Mouse (Mus musculus) embryonic facial prominence, embryonic 11.5 days (tissue): Measurements from ENCODE around the gene Snrnp70. TPM values are rescaled to one million over a fixed set of nuclear protein-coding genes. Genes with fewer than 3 reads are reported as not detected.

Source experiments
- ATAC-seq: fragments of 200-750 bp; cut with Nextera tagmentation; replicated peaks from 2 replicates; pipeline ENCODE4 v1.8.0; 2017; ENCODE audit warnings: low read depth; ENCODE audit not compliant: insufficient number of reproducible peaks, low FRiP score, low TSS enrichment
- DNase-seq: peaks from one replicate; pipeline ENCODE4 v3.0.0-alpha.2; 2015; ENCODE audit warnings: low spot score
- H3K27ac ChIP-seq: fragments of 300-500 bp; sonication (generic); replicated peaks from 2 replicates; pipeline ENCODE4 v1.5.1; 2014; ENCODE audit warnings: mild to moderate bottlenecking, low read depth, low read length, control low read depth
- H3K27me3 ChIP-seq: fragments of 300-500 bp; sonication (generic); 2 replicates; pipeline ENCODE4 v1.6.1; 2014; ENCODE audit warnings: mild to moderate bottlenecking, low read length, moderate library complexity, mixed read lengths; ENCODE audit not compliant: control insufficient read depth, insufficient read depth
- H3K36me3 ChIP-seq: fragments of 300-500 bp; sonication (generic); replicated peaks from 2 replicates; pipeline ENCODE4 v1.6.1; 2014; ENCODE audit warnings: low read depth, mild to moderate bottlenecking, low read length, moderate library complexity, mixed read lengths; ENCODE audit not compliant: control insufficient read depth, insufficient read depth
- H3K4me1 ChIP-seq: fragments of 300-500 bp; sonication (generic); 2 replicates; pipeline ENCODE4 v1.6.1; 2014; ENCODE audit warnings: low read length, mixed read lengths; ENCODE audit not compliant: control insufficient read depth, insufficient read depth
- H3K4me2 ChIP-seq: fragments of 300-500 bp; sonication (generic); 2 replicates; pipeline ENCODE4 v1.6.1; 2014; ENCODE audit warnings: low read depth, mild to moderate bottlenecking, control low read depth, low read length, moderate library complexity
- H3K4me3 ChIP-seq: fragments of 300-500 bp; sonication (generic); 2 replicates; pipeline ENCODE4 v1.5.1; 2014; ENCODE audit warnings: low read depth, low read length, control low read depth
- H3K9ac ChIP-seq: fragments of 300-500 bp; sonication (generic); replicated peaks from 2 replicates; pipeline ENCODE4 v1.6.1; 2014; ENCODE audit warnings: mild to moderate bottlenecking, control low read depth, low read length
- H3K9me3 ChIP-seq: fragments of 300-500 bp; sonication (generic); replicated peaks from 2 replicates; pipeline ENCODE4 v1.6.1; 2016; ENCODE audit warnings: mild to moderate bottlenecking, low read length, inconsistent platforms, mixed read lengths; ENCODE audit not compliant: control insufficient read depth
- WGBS: fragments of 180-500 bp; shearing (Covaris S2); extraction: QIAGEN DNeasy Blood & Tissue Kit; methylation state at CpG from one replicate; pipeline ENCODE4 v1.1.7; 2014; 5-methylcytosine and 5-hydroxymethylcytosine counted together
- polyA plus RNA-seq: library from polyadenylated mRNA; unstranded; fragments of >200 nt; fragmentation: Nextera tagmentation; extraction: Ambion mirVana; gene quantifications from 2 replicates; pipeline ENCODE4 v1.2.1, GENCODE M21; 2014

Snrnp70 gene
- polyA plus RNA-seq, 1 experiment from 2014 or later, result 75.0 TPM

- peak; percentile 86 for DNase-seq
- no peak overlapping the region for H3K4me3 ChIP-seq
- H3K9ac ChIP-seq, result no peak overlapping the region; the same call in 1 of the 2 replicates
- no peak overlapping the region for H3K27ac ChIP-seq
- H3K36me3 ChIP-seq, result no peaks in the 10 kb centered on the region
- no peak for ATAC-seq
- H3K9me3 ChIP-seq, result no peaks in the 10 kb centered on the region
- 6% methylated on average over 8 of the region's 8 CpGs for WGBS
- H3K4me2 ChIP-seq, result peak overlapping the region; percentile 95; the same call in 1 of the 2 replicates
- H3K4me1 ChIP-seq, result no peaks in the 10 kb centered on the region
- H3K27me3 ChIP-seq, result peaks cover 3% of the 10 kb centered on the region; the same call in 1 of the 2 replicates
Observed at GRCm38 (mm10) chr7:45341303-45341702, 54.2 kb downstream of the Snrnp70 start.

- Histone ChIP-seq H3K4me3 (peak overlapping the region; percentile 54), H3K4me1 (no peaks in the 10 kb centered on the region), H3K9ac (peak overlapping the region; percentile 18), H3K9me3 (no peaks in the 10 kb centered on the region), H3K36me3 (no peaks in the 10 kb centered on the region), H3K27me3 (peaks cover 3% of the 10 kb centered on the region; the same call in 1 of the 2 replicates), H3K27ac (no peak overlapping the region), H3K4me2 (peak overlapping the region; percentile 95)
- ATAC-seq (0 out of 2 replicates have a peak, but pooled peaks have one; percentile 2), DNase-seq (peak; percentile 84)
- WGBS, result under 1% methylated on average over 11 of the region's 11 CpGs
Observed at GRCm38 (mm10) chr7:45340669-45341068, 54.9 kb downstream of the Snrnp70 start.

- Histone ChIP-seq H3K4me3 (peak overlapping the region; percentile 54), H3K27me3 (peaks cover 3% of the 10 kb centered on the region; the same call in 1 of the 2 replicates), H3K36me3 (no peaks in the 10 kb centered on the region), H3K4me1 (no peaks in the 10 kb centered on the region), H3K4me2 (peak overlapping the region; percentile 95), H3K9me3 (no peaks in the 10 kb centered on the region), H3K27ac (no peak overlapping the region), H3K9ac (peak overlapping the region; percentile 76)
- under 1% methylated on average over 11 of the region's 11 CpGs for WGBS
- ATAC-seq (no peak), DNase-seq (no peak)
Observed at GRCm38 (mm10) chr7:45340066-45340442, 55.5 kb downstream of the Snrnp70 start.

GRCm38 (mm10) chr7:45339410-45340065 is 56.0 kb downstream of the Snrnp70 start:
- H3K36me3 ChIP-seq, result no peaks in the 10 kb centered on the region
- DNase-seq, result peak; percentile 86
- no peaks in the 10 kb centered on the region for H3K9me3 ChIP-seq
- peak; percentile 79 for ATAC-seq
- H3K9ac ChIP-seq, result peak overlapping the region; percentile 76
- H3K4me3 ChIP-seq, result peak overlapping the region; percentile 54
- H3K4me2 ChIP-seq, result peak overlapping the region; percentile 95
- no peak overlapping the region for H3K27ac ChIP-seq
- H3K27me3 ChIP-seq, result peaks cover 3% of the 10 kb centered on the region; the same call in 1 of the 2 replicates
- WGBS, result under 1% methylated on average over 37 of the region's 39 CpGs
- H3K4me1 ChIP-seq, result peaks cover under 1% of the 10 kb centered on the region; the same call in 1 of the 2 replicates

GRCm38 (mm10) chr7:45338161-45338911 is 57.2 kb downstream of the Snrnp70 start:
- 0 out of 2 replicates have a peak, but pooled peaks have one; percentile 2 for ATAC-seq
- H3K9ac ChIP-seq, result peak overlapping the region; percentile 76
- DNase-seq, result peak; percentile 65
- H3K9me3 ChIP-seq, result no peaks in the 10 kb centered on the region
- WGBS, result under 1% methylated on average over 14 of the region's 14 CpGs
- H3K27ac ChIP-seq, result no peak overlapping the region
- peaks cover 3% of the 10 kb centered on the region; the same call in 1 of the 2 replicates for H3K27me3 ChIP-seq
- peak overlapping the region; percentile 95 for H3K4me2 ChIP-seq
- peak overlapping the region; percentile 54 for H3K4me3 ChIP-seq
- peaks cover 2% of the 10 kb centered on the region; the same call in 1 of the 2 replicates for H3K4me1 ChIP-seq
- no peaks in the 10 kb centered on the region for H3K36me3 ChIP-seq

GRCm38 (mm10) chr7:45337469-45337868 is 58.1 kb downstream of the Snrnp70 start:
- H3K4me1 ChIP-seq, result peaks cover 2% of the 10 kb centered on the region
- no peak for ATAC-seq
- no peaks in the 10 kb centered on the region for H3K36me3 ChIP-seq

GRCm38 (mm10) chr7:45336319-45336718 is 59.2 kb downstream of the Snrnp70 start:
- 94% methylated on average over 4 of the region's 4 CpGs for WGBS
- no peaks in the 10 kb centered on the region for H3K9me3 ChIP-seq
- H3K4me2 ChIP-seq, result no peak overlapping the region
- H3K27me3 ChIP-seq, result peaks cover 3% of the 10 kb centered on the region; the same call in 1 of the 2 replicates
- no peak overlapping the region for H3K9ac ChIP-seq
- H3K27ac ChIP-seq, result no peak overlapping the region
- no peak for ATAC-seq
- peaks cover 2% of the 10 kb centered on the region for H3K4me1 ChIP-seq
- no peak for DNase-seq
- H3K36me3 ChIP-seq, result no peaks in the 10 kb centered on the region
- no peak overlapping the region for H3K4me3 ChIP-seq

More at GRCm38 (mm10) chr7:45337469-45337868, 58.1 kb downstream of the Snrnp70 start:
- WGBS, result 25% methylated on average over 4 of the region's 4 CpGs
- Histone ChIP-seq H3K27me3 (peaks cover 3% of the 10 kb centered on the region; the same call in 1 of the 2 replicates), H3K9me3 (no peaks in the 10 kb centered on the region), H3K4me2 (no peak overlapping the region), H3K4me3 (no peak overlapping the region), H3K27ac (no peak overlapping the region), H3K9ac (no peak overlapping the region)
- no peak for DNase-seq
